Mouse (Mus musculus) testis, adult 2 months (tissue): ENCODE measurements around the gene Slc2a5.

ENCODE experiments used
- CTCF ChIP-seq: fragments of 200-500 bp; IDR thresholded peaks from 2 replicates; pipeline ENCODE4 v1.5.1; 2012; ENCODE audit warnings: low read depth, mild to moderate bottlenecking, inconsistent platforms, low read length, moderate library complexity; ENCODE audit not compliant: control insufficient read depth, insufficient read depth, insufficient replicate concordance
- POLR2A ChIP-seq: fragments of 200-500 bp; IDR thresholded peaks from 2 replicates; pipeline ENCODE4 v1.6.1; 2012; ENCODE audit warnings: low read depth, mild to moderate bottlenecking, inconsistent platforms, low read length, moderate library complexity; ENCODE audit not compliant: control insufficient read depth

GRCm38 (mm10) chr4:150078646-150079045 lies 40.4 kb upstream of the Slc2a5 start:
- no peak for TF ChIP-seq CTCF
- TF ChIP-seq POLR2A, result no peak
